11 mouse cellular contexts compared by ENCODE assay signal in the genomic region with DNA sequence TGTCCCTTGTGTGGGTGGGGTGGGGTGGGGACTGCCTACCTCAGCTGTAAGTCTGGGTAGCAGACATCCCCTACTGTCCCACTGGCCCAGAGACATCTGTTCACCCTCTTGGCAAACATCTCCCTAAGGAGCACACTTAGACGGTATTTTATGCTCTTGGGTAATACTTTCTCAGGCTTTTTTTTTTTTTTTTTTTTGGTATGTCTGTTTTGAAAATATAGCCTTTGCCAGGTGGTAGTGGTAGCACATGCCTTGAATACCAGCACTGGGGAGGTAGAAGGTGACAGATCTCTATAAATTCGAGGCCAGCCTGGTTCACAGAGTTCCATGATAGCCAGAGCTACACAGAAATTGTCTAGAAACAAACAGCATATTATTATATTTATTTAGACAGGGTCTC. TPM values are rescaled to one million over a fixed set of nuclear protein-coding genes. Genes with fewer than 3 reads are reported as not detected.
A peak's percentile ranks its signal among the peaks of the same experiment; 100 is the strongest.
DNase-seq lines count a peak whose midpoint lies in the region; ATAC-seq and TF ChIP-seq lines count a peak whose summit lies in the region.
"Had no signal": no experiment of that assay in that cellular context is flagged by ENCODE, and none has a peak within 500 bp of the region (broad histone marks: within the 10 kb centered on the region; RNA-seq: fewer than 3 reads in every experiment).

No protein-coding gene starts in this region.

- TF ChIP-seq EP300 in lung, postnatal 0 days (IDR thresholded peaks at IDR 0.05): no peak

- no peaks in the 10 kb centered on the region for H3K27me3 ChIP-seq in hindbrain, embryonic 11.5 days (ENCODE audit: control insufficient read depth, insufficient read depth, low read length)
- no peaks in the 10 kb centered on the region for H3K27me3 ChIP-seq in hindbrain, embryonic 16.5 days (replicated peaks; ENCODE audit: control insufficient read depth, insufficient read depth, low read length)
- no peaks in the 10 kb centered on the region for H3K27me3 ChIP-seq in lung, postnatal 0 days (replicated peaks; ENCODE audit: insufficient read depth, low read length)
- no peaks in the 10 kb centered on the region for H3K27me3 ChIP-seq in neural tube, embryonic 15.5 days (replicated peaks)

- DNase-seq in hindbrain, embryonic 11.5 days (ENCODE audit: low spot score): no peak
- DNase-seq in lung, postnatal 0 days (ENCODE audit: low spot score): peak; percentile 59
- DNase-seq in lung, postnatal 14 days: no peak
- no peak for DNase-seq in spleen, postnatal 14 days (ENCODE audit: low spot score in 2 of 2)
- no peak for DNase-seq in cerebellum, adult 18-20 months
- DNase-seq: adrenal gland, postnatal 10 days; cerebellum, adult 8-10 months had no signal

- peak overlapping the region; percentile 32; the same call in 1 of the 2 replicates for H3K27ac ChIP-seq in hindbrain, embryonic 11.5 days (ENCODE audit: low read depth, low read length)
- no peak overlapping the region for H3K27ac ChIP-seq in hindbrain, embryonic 16.5 days (ENCODE audit: low read depth, low read length)
- H3K27ac ChIP-seq in lung, postnatal 0 days (ENCODE audit: low read length): peak overlapping the region; percentile 93
- H3K27ac ChIP-seq in neural tube, embryonic 15.5 days (replicated peaks): 0 out of 2 replicates have a peak overlapping the region, but pooled peaks have one; percentile 75

- no peak for ATAC-seq in hindbrain, embryonic 11.5 days (ENCODE audit: low FRiP score)
- ATAC-seq in hindbrain, embryonic 16.5 days: no peak
- ATAC-seq in lung, postnatal 0 days: no peak
- peak; percentile 25 for ATAC-seq in granulocyte monocyte progenitor cell, adult 5-6 weeks (replicated peaks; ENCODE audit: poor library complexity, severe bottlenecking)
- no peak for ATAC-seq in neural tube, embryonic 15.5 days (ENCODE audit: low FRiP score)

- H3K36me3 ChIP-seq in hindbrain, embryonic 11.5 days (ENCODE audit: control insufficient read depth, insufficient read depth, low read length): peaks cover 20% of the 10 kb centered on the region
- peaks cover 33% of the 10 kb centered on the region for H3K36me3 ChIP-seq in hindbrain, embryonic 16.5 days (ENCODE audit: control insufficient read depth, insufficient read depth, low read length)
- peaks cover 27% of the 10 kb centered on the region for H3K36me3 ChIP-seq in lung, postnatal 0 days (ENCODE audit: insufficient read depth, low read length)
- peaks cover 39% of the 10 kb centered on the region for H3K36me3 ChIP-seq in neural tube, embryonic 15.5 days

- peaks cover 9% of the 10 kb centered on the region; the same call in 1 of the 2 replicates for H3K4me1 ChIP-seq in hindbrain, embryonic 11.5 days (replicated peaks; ENCODE audit: control insufficient read depth, insufficient read depth, low read length)
- H3K4me1 ChIP-seq in hindbrain, embryonic 16.5 days (ENCODE audit: control insufficient read depth, insufficient read depth, low read depth, low read length): peaks cover 18% of the 10 kb centered on the region
- peaks cover 12% of the 10 kb centered on the region for H3K4me1 ChIP-seq in lung, postnatal 0 days (ENCODE audit: insufficient read depth, low read depth, low read length)
- H3K4me1 ChIP-seq in neural tube, embryonic 15.5 days: peaks cover 41% of the 10 kb centered on the region

- H3K4me2 ChIP-seq in hindbrain, embryonic 11.5 days (replicated peaks; ENCODE audit: low read depth, low read length): no peak overlapping the region
- no peak overlapping the region for H3K4me2 ChIP-seq in hindbrain, embryonic 16.5 days (ENCODE audit: low read length)
- H3K4me2 ChIP-seq in lung, postnatal 0 days (replicated peaks; ENCODE audit: low read depth, low read length): no peak overlapping the region
- H3K4me2 ChIP-seq in neural tube, embryonic 15.5 days: no peak overlapping the region

- H3K9me3 ChIP-seq in hindbrain, embryonic 11.5 days (ENCODE audit: control insufficient read depth, low read length): no peaks in the 10 kb centered on the region
- H3K9me3 ChIP-seq in hindbrain, embryonic 16.5 days (ENCODE audit: control insufficient read depth, low read length): no peaks in the 10 kb centered on the region
- H3K9me3 ChIP-seq in lung, postnatal 0 days (ENCODE audit: low read length): no peaks in the 10 kb centered on the region
- no peaks in the 10 kb centered on the region for H3K9me3 ChIP-seq in neural tube, embryonic 15.5 days (replicated peaks)

- no peak overlapping the region for H3K9ac ChIP-seq in hindbrain, embryonic 11.5 days (ENCODE audit: low read depth, low read length)
- no peak overlapping the region for H3K9ac ChIP-seq in hindbrain, embryonic 16.5 days (ENCODE audit: low read depth, low read length)
- H3K9ac ChIP-seq in lung, postnatal 0 days (replicated peaks; ENCODE audit: low read depth): no peak overlapping the region
- no peak overlapping the region for H3K9ac ChIP-seq in neural tube, embryonic 15.5 days (replicated peaks)

- no peak overlapping the region for H3K4me3 ChIP-seq in hindbrain, embryonic 11.5 days (ENCODE audit: low read depth, low read length)
- no peak overlapping the region for H3K4me3 ChIP-seq in hindbrain, embryonic 16.5 days (ENCODE audit: low read length)
- H3K4me3 ChIP-seq in lung, postnatal 0 days (ENCODE audit: low read depth, low read length): no peak overlapping the region
- no peak overlapping the region for H3K4me3 ChIP-seq in neural tube, embryonic 15.5 days (replicated peaks)

- no peak for TF ChIP-seq CTCF in lung, postnatal 0 days (IDR thresholded peaks at IDR 0.05)

- WGBS in hindbrain, embryonic 11.5 days: 69% methylated on average over 2 of the region's 2 CpGs
- WGBS in hindbrain, embryonic 16.5 days: 41% methylated on average over 2 of the region's 2 CpGs
- 30% methylated on average over 2 of the region's 2 CpGs for WGBS in lung, postnatal 0 days
- 45% methylated on average over 2 of the region's 2 CpGs for WGBS in neural tube, embryonic 15.5 days

RNA-seq across cellular contexts. Expression of a gene that starts 1.1 kb away (rescaled TPM):
- 83.8 and 84.2 TPM in 2 replicates for polyA plus RNA-seq in hindbrain, embryonic 11.5 days (2014; fragmentation: Nextera tagmentation; extraction: Ambion mirVana)
- polyA plus RNA-seq in hindbrain, embryonic 16.5 days (2015; fragmentation: Nextera tagmentation; extraction: Ambion mirVana): 115 and 117 TPM in 2 replicates
- polyA plus RNA-seq in lung, postnatal 0 days (2015; fragmentation: Nextera tagmentation; extraction: Ambion mirVana): 287 and 308 TPM in 2 replicates
- 125 and 134 TPM in 2 replicates for total RNA-seq in granulocyte monocyte progenitor cell, adult 5-6 weeks (2014; fragmentation: Nextera tagmentation)
- total RNA-seq in granulocyte monocyte progenitor cell, adult 5-6 weeks (2017): 76.3 and 99.3 TPM in 2 replicates
- 91.4 and 114 TPM in 2 replicates for polyA plus RNA-seq in neural tube, embryonic 15.5 days (2015; fragmentation: Nextera tagmentation; extraction: Ambion mirVana)

RNA-seq across cellular contexts. Expression of a gene that starts 9.7 kb away (rescaled TPM):
- 2.1 and 2.5 TPM in 2 replicates for polyA plus RNA-seq in hindbrain, embryonic 11.5 days (2014; fragmentation: Nextera tagmentation; extraction: Ambion mirVana)
- 5.3 and 6.1 TPM in 2 replicates for polyA plus RNA-seq in hindbrain, embryonic 16.5 days (2015; fragmentation: Nextera tagmentation; extraction: Ambion mirVana)
- polyA plus RNA-seq in lung, postnatal 0 days (2015; fragmentation: Nextera tagmentation; extraction: Ambion mirVana): 14.9 and 15.6 TPM in 2 replicates
- total RNA-seq in granulocyte monocyte progenitor cell, adult 5-6 weeks (2014; fragmentation: Nextera tagmentation): 20.5 and 20.8 TPM in 2 replicates
- total RNA-seq in granulocyte monocyte progenitor cell, adult 5-6 weeks (2017): 3.9 and 6.6 TPM in 2 replicates
- 5.4 and 85.2 TPM in 2 replicates for polyA plus RNA-seq in neural tube, embryonic 15.5 days (2015; fragmentation: Nextera tagmentation; extraction: Ambion mirVana)

RNA-seq across cellular contexts. Expression of a gene that starts 15.6 kb away (rescaled TPM):
- polyA plus RNA-seq in hindbrain, embryonic 11.5 days (2014; fragmentation: Nextera tagmentation; extraction: Ambion mirVana): 306 and 312 TPM in 2 replicates
- 117 and 127 TPM in 2 replicates for polyA plus RNA-seq in hindbrain, embryonic 16.5 days (2015; fragmentation: Nextera tagmentation; extraction: Ambion mirVana)
- polyA plus RNA-seq in lung, postnatal 0 days (2015; fragmentation: Nextera tagmentation; extraction: Ambion mirVana): 151 and 154 TPM in 2 replicates
- total RNA-seq in granulocyte monocyte progenitor cell, adult 5-6 weeks (2014; fragmentation: Nextera tagmentation): 466 and 510 TPM in 2 replicates
- total RNA-seq in granulocyte monocyte progenitor cell, adult 5-6 weeks (2017): 276 and 296 TPM in 2 replicates
- 158 and 164 TPM in 2 replicates for polyA plus RNA-seq in neural tube, embryonic 15.5 days (2015; fragmentation: Nextera tagmentation; extraction: Ambion mirVana)

RNA-seq across cellular contexts. Expression of a gene that starts 35.2 kb away (rescaled TPM):
- 2.5 and 2.7 TPM in 2 replicates for polyA plus RNA-seq in hindbrain, embryonic 11.5 days (2014; fragmentation: Nextera tagmentation; extraction: Ambion mirVana)
- polyA plus RNA-seq in hindbrain, embryonic 16.5 days (2015; fragmentation: Nextera tagmentation; extraction: Ambion mirVana): 2.8 and 2.9 TPM in 2 replicates
- 10.2 and 12.9 TPM in 2 replicates for polyA plus RNA-seq in lung, postnatal 0 days (2015; fragmentation: Nextera tagmentation; extraction: Ambion mirVana)
- total RNA-seq in granulocyte monocyte progenitor cell, adult 5-6 weeks (2014; fragmentation: Nextera tagmentation): 67.9 and 72.3 TPM in 2 replicates
- 55.9 and 75.5 TPM in 2 replicates for total RNA-seq in granulocyte monocyte progenitor cell, adult 5-6 weeks (2017)
- 2.9 and 7.0 TPM in 2 replicates for polyA plus RNA-seq in neural tube, embryonic 15.5 days (2015; fragmentation: Nextera tagmentation; extraction: Ambion mirVana)

RNA-seq across cellular contexts. Expression of a gene that starts 39.7 kb away (rescaled TPM):
- polyA plus RNA-seq in hindbrain, embryonic 11.5 days (2014; fragmentation: Nextera tagmentation; extraction: Ambion mirVana): 1.7 and 2.7 TPM in 2 replicates
- polyA plus RNA-seq in hindbrain, embryonic 16.5 days (2015; fragmentation: Nextera tagmentation; extraction: Ambion mirVana): 4.9 and 5.3 TPM in 2 replicates
- polyA plus RNA-seq in lung, postnatal 0 days (2015; fragmentation: Nextera tagmentation; extraction: Ambion mirVana): 2.2 and 3.0 TPM in 2 replicates
- total RNA-seq in granulocyte monocyte progenitor cell, adult 5-6 weeks (2014; fragmentation: Nextera tagmentation): not detected in 2 replicates
- total RNA-seq in granulocyte monocyte progenitor cell, adult 5-6 weeks (2017): not detected in 2 replicates
- 3.3 and 4.8 TPM in 2 replicates for polyA plus RNA-seq in neural tube, embryonic 15.5 days (2015; fragmentation: Nextera tagmentation; extraction: Ambion mirVana)
- total RNA-seq: layer of hippocampus, postnatal 14 days had no signal
